Mouse (Mus musculus): ENCODE measurements around the gene Tpbg.

DNA sequence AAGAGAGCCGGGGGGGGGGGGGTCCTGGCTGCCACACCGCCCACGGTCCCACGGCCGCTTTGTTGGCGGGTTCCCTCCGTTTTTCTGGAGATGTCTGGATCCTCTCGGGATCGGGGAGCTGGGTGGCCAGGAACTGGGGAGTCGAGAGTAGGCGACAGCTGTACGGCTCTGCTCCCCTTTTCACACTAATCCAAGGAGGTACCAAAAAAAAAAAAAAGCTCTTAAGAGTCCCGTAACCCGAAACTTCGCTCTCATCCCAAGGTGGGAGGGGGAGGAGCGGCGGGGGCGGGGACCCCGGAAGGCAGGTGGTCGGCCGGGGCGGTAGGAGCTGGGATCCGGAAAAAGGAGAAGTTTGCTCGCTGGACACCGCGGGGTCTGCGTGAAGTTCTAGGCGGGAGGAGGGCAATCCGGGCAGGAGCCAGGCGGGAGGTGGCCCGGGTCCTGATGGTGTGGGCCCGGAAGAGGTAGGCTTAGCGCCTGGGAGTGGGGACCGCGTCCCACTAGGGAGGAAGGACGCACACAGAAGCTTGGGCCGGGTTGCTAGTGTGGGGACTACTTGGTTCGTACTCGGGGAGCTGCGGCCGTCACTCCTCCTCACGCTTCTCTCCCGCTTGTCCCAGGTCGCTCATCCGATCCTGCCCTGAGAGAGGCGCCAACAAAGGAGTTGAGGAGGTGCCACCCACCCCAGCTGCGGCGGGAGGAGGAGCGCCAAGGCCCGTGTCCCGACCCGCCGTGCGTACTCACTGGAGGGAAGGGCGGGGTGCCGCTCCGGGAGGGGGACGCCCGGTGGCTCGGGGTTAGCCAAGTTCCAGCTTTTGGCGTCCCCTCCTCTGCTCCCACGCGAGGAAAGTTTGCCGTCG, 1.1 kb downstream of the Tpbg start:
- TF ChIP-seq CTCF (IDR thresholded peaks at IDR 0.05; ENCODE audit: extremely low read depth, insufficient read depth, low read length): no peak
- no peak for TF ChIP-seq POLR2A (IDR thresholded peaks at IDR 0.05; ENCODE audit: extremely low read depth, insufficient read depth, low read length)
